Mouse (Mus musculus) left cerebral cortex, postnatal 4 days (tissue): ENCODE measurements around the gene Osbpl5. TPM values are rescaled to one million over a fixed set of nuclear protein-coding genes. Genes with fewer than 3 reads are reported as not detected.

Experiments used
- DNase-seq: peaks from one replicate; pipeline ENCODE4 v3.0.0-alpha.2; 2022
- intact Hi-C: fragments of 180-260 bp; cut with DNase I; formaldehyde crosslinking; loops from one replicate; pipeline ENCODE4 v1.15.1; 2025
- total RNA-seq, 2 experiments: library from RNA; stranded (reverse); gene quantifications; 2 replicates each; pipeline ENCODE4 v1.2.3; 2021

The Osbpl5 gene
- total RNA-seq: 10 to 100 TPM; 67.5 to 84.1 TPM

- intact Hi-C loops: no loop called here
- DNase-seq: no peak
These were observed at the start of gene Osbpl5 for GRCm38 (mm10) chr7:143756125-143757026. Gene Osbpl5 (minus strand): TSS chr7:143756985.

DNA sequence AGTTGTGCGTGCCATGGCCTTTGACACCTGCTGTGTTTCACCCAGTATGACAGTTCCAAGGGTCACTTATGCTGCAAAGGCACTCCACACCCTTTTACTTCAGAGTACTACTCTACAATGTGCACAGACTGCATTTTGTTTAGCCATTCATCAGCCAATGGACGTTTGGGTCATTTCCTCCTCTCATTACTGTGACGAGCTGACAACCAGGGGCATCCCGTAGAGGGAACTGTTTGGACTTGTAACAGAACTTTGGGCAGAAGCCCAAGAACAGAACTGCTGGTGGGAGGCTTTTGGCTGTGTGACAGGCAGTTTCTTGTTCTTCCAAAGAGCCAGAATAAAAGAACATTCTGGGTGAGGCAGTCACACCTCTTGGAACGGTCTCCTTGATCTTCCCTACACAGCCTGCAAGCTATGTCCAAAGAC is 48.4 kb upstream of the Osbpl5 start:
- intact Hi-C loops: no loop called here
- no peak for DNase-seq

DNA sequence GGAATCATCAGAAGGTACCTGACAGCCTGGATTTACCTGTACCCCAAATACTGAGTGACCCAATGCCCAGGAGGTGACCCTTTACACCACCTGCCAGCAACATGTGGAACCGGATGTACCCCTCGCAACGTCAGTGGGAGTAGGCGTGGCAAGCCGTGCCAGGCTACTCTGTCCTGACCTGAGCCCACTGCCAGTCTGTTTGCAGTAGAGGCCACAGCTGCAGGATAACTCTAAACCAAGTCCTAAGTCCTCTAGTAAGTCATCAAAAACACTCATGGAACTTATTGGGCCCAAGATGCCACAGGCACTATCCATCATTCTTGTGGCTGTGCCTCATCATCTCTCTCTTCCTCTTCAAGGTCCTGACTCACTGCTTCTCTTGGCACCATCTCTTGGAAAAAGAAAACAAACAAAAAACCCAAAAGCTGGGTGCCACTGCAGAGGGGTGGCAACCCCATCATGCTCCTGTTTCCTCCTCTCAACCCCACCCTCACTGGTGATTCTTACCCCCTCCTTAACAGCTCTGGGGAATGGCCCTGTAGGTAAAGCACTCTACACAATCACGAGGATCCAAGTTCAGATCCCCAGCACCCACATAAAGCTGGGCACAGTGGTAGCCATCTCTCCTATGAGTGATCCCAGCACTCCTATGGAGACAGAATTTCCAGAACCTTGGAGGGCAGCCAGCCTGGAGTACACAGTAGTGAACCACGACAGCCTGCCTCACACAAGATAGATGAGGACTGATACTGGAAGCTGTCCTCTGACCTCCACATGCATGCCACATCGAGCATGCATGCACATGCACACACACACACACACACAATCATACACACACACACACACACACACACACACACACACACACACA is 44.6 kb upstream of the Osbpl5 start:
- intact Hi-C loops: no loop called here
- DNase-seq: no peak

DNA sequence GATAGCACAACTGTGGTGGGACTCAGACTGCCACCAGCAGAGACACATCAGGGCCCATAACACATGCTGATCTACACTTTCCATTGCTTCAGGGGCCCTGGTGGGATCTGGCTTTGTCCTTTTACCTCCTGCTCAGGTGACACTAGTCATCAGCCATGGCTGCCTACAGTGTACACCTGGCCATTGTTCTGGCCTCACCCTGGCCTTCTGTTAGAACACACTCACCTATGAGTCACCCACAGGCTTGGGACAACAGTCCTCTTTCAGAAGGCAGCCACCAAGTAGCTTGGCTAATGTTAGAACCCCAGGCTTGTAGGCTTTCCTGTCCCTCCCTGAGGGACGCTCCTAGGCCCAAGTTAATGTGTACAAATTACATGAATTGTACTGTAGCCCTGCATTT is 44.0 kb upstream of the Osbpl5 start:
- DNase-seq: no peak
- intact Hi-C loops: no loop called here

DNA sequence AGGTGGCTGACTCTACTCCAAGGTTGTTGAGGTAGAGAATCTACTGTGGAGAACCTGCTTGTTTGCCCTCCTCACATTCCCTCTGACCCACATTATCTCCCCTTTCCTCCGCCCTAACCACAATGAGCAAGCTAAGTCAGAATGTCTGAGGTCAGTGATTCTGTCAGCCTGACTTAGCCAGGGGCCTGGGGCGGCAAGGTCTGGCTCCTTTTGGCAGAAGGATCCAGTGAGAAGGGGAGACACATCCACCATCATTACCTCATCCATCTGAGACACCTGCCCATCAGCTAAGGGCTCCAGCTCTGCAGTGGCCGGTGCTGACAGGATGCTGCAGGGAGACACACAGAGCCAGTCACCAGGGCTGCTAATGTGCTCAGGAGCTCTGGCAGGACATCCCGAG is 42.0 kb upstream of the Osbpl5 start:
- intact Hi-C loops: no loop called here
- no peak for DNase-seq

GRCm38 (mm10) chr7:143793121-143793520 is 36.3 kb upstream of the Osbpl5 start:
- DNase-seq: peak; percentile 54
- intact Hi-C loops: no loop called here

GRCm38 (mm10) chr7:143792336-143792985 is 35.7 kb upstream of the Osbpl5 start:
- intact Hi-C loops: no loop called here
- no peak for DNase-seq

DNA sequence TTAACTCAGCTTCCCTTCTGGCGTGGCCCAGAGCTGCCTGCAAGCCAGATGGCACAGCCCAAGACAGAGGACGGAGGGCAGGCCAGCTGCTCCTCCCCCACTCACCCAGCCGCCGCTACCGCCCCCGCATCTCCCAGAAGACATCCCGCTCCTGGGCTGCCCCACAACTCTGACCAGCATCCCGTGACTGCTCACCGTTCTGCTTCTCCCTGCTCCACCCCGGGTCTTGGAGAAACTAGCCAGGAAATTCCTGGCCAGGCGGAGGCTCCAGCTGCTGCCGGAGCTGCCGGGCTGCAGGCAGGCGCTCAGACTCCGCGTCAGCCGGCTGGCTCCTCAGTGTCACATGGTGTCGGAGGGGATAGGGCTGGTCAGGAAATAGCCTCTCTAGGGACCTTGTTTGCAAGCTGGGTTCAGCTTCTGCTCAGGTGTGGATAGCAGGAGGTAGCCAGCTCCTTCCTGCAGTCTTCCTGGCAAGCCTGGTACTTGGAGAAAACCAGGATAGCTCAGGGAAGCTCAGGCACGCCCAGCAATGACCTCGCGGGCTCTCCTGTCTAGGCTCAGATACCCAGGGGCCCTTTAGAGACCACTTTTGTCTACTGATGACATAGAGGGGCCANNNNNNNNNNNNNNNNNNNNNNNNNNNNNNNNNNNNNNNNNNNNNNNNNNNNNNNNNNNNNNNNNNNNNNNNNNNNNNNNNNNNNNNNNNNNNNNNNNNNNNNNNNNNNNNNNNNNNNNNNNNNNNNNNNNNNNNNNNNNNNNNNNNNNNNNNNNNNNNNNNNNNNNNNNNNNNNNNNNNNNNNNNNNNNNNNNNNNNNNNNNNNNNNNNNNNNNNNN is 27.4 kb upstream of the Osbpl5 start, which contains the start of gene Mrgpre:
Gene Mrgpre (minus strand): TSS at position 505 of the 834 bp plus-strand sequence.
- peak; percentile 92 for DNase-seq
- intact Hi-C loops: no loop called here

- intact Hi-C loops: no loop called here
- DNase-seq: no peak
These were observed 26.7 kb upstream of the Osbpl5 start for GRCm38 (mm10) chr7:143783378-143783995.

DNA sequence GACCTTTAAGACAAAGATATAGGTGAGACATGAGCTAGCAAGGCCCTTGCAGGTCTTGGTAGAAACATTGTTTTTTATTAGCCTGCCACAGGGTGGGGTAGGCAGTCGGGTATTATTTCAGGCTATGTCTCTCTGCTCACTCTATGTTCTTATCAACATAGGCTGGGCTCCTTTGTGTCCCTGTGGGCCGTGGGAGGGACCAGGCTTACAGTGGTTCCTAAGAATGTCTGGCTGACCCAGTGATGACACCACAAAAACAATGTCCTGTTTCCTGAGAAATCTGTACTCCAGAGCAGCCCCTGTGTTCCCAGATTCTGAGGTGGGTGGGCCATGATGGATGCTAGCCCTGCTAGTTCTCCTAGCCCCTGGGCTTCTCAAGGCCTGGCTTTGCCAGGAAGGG is 20.6 kb upstream of the Osbpl5 start:
- DNase-seq: no peak
- intact Hi-C loops: no loop called here

GRCm38 (mm10) chr7:143776137-143776536 is 19.4 kb upstream of the Osbpl5 start:
- intact Hi-C loops: no loop called here
- no peak for DNase-seq

DNA sequence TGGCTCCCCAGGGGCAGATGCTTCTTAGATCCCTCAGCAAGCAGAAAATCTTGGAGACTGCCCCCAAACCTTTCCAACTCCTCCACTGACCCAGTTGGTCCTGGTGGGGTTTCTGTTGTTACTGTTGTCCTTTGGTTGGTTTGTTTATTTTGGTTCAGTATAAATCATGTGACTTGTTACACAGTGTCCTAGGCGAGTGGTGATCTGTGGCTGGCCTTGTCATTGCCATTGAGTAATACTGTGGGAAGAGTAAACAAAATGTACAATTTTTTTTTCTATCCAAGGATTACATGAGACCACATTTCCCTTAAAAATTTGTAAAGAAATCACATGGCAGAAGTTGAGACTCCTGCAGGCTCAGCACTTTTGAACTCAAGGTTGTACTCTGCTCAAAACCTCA is 12.7 kb upstream of the Osbpl5 start:
- DNase-seq: no peak
- intact Hi-C loops: loop anchor here (10.0 kb wide), 1 partner anchor 185 kb away; no protein-coding TSS in a partner anchor

DNA sequence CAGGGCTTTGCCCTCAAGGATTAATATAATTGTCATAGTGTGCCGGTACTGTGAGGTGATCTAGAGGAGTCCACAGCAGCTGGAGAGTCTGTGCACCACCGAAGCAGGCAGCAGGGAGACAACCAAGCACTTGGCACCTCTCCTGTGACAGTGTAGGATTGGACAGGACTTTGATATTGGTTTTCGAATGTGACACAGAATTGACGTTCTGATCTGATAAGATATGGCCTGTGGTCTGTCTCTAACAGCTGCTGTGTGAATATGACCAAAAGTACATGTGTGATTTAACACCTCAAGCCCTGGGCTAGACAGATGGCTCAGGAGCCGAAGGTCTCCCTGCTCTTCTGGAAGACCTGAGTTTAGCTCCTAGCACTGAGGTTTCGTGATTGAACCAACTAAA is 11.5 kb upstream of the Osbpl5 start:
- DNase-seq: no peak
- intact Hi-C loops: loop anchor here (10.0 kb wide), 1 partner anchor 183 kb away; no protein-coding TSS in a partner anchor

DNA sequence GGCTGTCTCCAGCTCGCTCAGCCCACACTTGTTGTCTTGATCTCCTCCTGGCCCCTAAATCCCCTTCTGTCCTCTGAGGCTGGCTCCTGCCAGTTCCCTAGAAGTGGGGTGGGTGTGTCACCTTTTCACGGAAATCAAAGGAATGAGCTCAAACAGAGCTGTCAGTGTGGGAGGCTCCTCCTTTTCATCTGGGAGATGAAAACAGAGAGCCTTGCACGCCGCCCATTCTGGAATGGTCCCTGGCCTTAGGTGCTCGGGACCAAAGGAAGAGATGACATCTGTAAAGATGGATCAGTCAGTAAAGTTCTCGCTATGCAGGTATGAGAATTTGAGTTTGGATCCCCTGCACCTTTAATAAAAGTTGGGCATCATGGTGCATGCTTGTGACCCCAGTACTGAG is 10.1 kb upstream of the Osbpl5 start, which contains the start of gene Mrgprg:
Gene Mrgprg (minus strand): TSS at position 101 of the 400 bp plus-strand sequence.
- no peak for DNase-seq
- intact Hi-C loops: loop anchor here (10.0 kb wide), 1 partner anchor 182 kb away; no protein-coding TSS in a partner anchor

DNA sequence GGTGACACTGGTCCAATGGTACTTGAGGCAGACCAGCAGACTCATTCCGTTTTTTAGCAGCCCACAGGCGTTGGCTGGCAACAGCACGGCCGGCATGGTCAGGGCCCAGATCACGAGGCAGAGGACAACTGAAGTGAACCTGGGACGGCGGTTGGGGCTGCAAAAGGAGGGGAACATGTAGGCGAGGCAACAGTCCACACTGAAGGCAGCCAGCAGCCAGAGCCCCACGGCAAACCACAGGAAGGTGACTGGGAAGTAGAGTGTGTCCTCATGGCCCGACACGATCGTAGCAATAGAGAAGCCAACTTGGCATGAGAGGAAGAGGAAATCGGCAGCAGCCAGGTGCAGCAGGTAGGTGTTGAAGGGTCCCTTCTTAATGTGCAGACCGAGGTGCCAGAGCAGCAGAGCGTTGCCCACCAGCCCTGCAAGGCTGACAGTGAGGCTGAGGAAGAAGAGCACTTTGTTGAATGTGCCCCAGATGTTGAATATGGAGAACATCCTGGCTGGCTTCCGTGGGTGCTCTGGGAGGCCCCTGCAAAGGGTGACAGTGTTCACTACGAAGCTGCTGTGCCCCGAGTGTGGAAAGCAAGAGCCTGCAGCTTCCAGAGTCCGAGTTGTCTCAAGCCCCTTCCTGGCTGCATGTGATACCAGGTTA is 8.2 kb upstream of the Osbpl5 start:
- no peak for DNase-seq
- intact Hi-C loops: loop anchor here (5.0 to 10.0 kb wide), 2 partner anchors 58 to 180 kb away; no protein-coding TSS in a partner anchor

DNA sequence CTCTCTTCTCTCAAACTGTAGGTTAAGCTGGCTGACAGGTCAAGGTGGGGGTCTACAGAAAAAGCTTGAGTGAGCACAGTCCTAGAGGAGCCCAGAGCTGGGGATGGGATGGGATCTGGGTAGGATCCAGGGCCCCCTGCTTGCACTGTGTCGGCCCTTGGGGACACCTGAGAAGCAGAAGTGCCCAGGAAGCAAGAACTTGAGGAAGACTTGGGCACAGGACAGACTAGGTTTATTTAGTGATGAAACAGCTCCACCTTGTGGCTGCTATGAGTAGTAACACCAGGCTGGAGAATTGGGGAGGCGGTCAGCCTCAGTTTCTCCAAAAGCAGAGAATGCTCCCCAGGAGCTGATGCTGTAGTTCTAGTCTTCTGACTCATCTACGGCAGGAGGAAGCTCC is 7.0 kb upstream of the Osbpl5 start:
- intact Hi-C loops: loop anchor here (5.0 to 10.0 kb wide), 2 partner anchors 56 to 179 kb away; no protein-coding TSS in a partner anchor
- no peak for DNase-seq

DNA sequence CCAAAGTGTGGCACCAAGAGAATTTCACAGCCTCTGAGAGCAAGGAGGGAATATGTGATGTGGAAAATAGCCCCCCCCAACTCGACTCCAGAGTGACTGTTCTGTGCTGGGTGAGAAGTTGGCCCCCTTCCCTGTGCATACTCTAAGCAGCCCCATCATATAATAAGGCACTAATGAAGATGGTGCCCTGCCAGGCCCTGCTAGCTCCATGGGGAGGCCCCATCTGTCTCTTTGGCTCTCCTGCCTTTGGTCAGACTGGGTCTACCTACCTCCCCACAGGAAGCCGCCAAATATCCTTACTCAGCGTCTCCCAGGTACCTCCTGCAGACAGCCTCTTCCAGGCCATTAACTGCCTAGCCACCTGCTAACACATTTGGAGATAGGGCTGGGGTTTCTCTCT is 2.2 kb upstream of the Osbpl5 start:
- intact Hi-C loops: no loop called here

DNA sequence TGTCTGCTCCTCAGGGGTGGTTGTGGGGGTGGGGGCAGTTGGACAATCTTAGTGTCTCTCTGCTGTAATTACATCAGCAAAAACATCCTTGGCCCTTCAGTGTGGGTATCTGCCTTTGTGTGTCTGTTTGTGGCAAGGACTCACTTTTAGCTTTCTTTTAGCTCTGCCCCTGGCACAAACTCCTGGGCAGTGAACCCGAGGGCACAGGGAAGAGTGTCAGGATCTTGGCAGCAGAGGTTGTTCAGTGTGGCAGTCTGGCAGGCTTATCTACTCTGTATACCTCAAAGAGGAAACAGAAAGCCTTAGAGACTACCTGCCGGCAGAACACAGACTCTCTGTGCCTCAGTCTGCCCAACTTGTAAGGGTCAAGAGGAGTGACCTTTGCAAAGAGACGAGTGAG is 911 bp upstream of the Osbpl5 start:
- DNase-seq: no peak
- intact Hi-C loops: no loop called here

More for the DNA sequence above, 2.2 kb upstream of the Osbpl5 start:
- peak; percentile 72 for DNase-seq

- intact Hi-C loops: no loop called here
- DNase-seq: peak; percentile 74
These were observed 224 bp upstream of the Osbpl5 start for GRCm38 (mm10) chr7:143757027-143757390.
